Mouse (Mus musculus) midbrain, embryonic 14.5 days (tissue): ENCODE measurements around the gene AI661453. TPM values are rescaled to one million over a fixed set of nuclear protein-coding genes. Genes with fewer than 3 reads are reported as not detected.

Experiments used
- ATAC-seq: fragments of 200-750 bp; cut with Nextera tagmentation; 2 replicates; pipeline ENCODE4 v1.8.0; 2017; ENCODE audit warnings: moderate number of reproducible peaks, moderate library complexity; ENCODE audit not compliant: low FRiP score, low TSS enrichment
- DNase-seq: peaks from one replicate; pipeline ENCODE4 v3.0.0-alpha.2; 2015
- H3K27ac ChIP-seq: fragments of 300-500 bp; sonication (generic); replicated peaks from 2 replicates; pipeline ENCODE4 v1.5.1; 2014; ENCODE audit warnings: mild to moderate bottlenecking, low read depth, low read length, moderate library complexity
- H3K27me3 ChIP-seq: fragments of 300-500 bp; sonication (generic); 2 replicates; pipeline ENCODE4 v1.6.1; 2014; ENCODE audit warnings: low read length, control low read depth, mixed read lengths; ENCODE audit not compliant: control insufficient read depth, insufficient read depth
- H3K36me3 ChIP-seq: fragments of 300-500 bp; sonication (generic); 2 replicates; pipeline ENCODE4 v1.6.1; 2014; ENCODE audit warnings: low read length, control low read depth; ENCODE audit not compliant: control insufficient read depth, insufficient read depth
- H3K4me1 ChIP-seq: fragments of 300-500 bp; sonication (generic); 2 replicates; pipeline ENCODE4 v1.6.1; 2014; ENCODE audit warnings: mild to moderate bottlenecking, antibody characterized with exemption, low read length, control low read depth; ENCODE audit not compliant: control insufficient read depth, insufficient read depth
- H3K4me2 ChIP-seq: fragments of 300-500 bp; sonication (generic); 2 replicates; pipeline ENCODE4 v1.6.1; 2014; ENCODE audit warnings: mild to moderate bottlenecking, low read length, moderate library complexity
- H3K4me3 ChIP-seq: fragments of 300-500 bp; sonication (generic); replicated peaks from 2 replicates; pipeline ENCODE4 v1.5.1; 2014; ENCODE audit warnings: low read depth, low read length
- H3K9ac ChIP-seq: fragments of 300-500 bp; sonication (generic); replicated peaks from 2 replicates; pipeline ENCODE4 v1.6.1; 2014; ENCODE audit warnings: mild to moderate bottlenecking, low read length, moderate library complexity
- H3K9me3 ChIP-seq: fragments of 300-500 bp; sonication (generic); 2 replicates; pipeline ENCODE4 v1.6.1; 2016; ENCODE audit warnings: low read length, control low read depth, mixed read lengths; ENCODE audit not compliant: control insufficient read depth
- WGBS: fragments of 180-500 bp; shearing (Covaris S2); extraction: QIAGEN DNeasy Blood & Tissue Kit; methylation state at CpG from one replicate; pipeline ENCODE4 v1.1.7; 2014; 5-methylcytosine and 5-hydroxymethylcytosine counted together
- polyA plus RNA-seq: library from polyadenylated mRNA; unstranded; fragments of >200 nt; fragmentation: Nextera tagmentation; extraction: Ambion mirVana; gene quantifications from 2 replicates; pipeline ENCODE4 v1.2.1, GENCODE M21; 2014

The AI661453 gene
- polyA plus RNA-seq, 1 experiment from 2014 or later: 0.05 TPM

DNA sequence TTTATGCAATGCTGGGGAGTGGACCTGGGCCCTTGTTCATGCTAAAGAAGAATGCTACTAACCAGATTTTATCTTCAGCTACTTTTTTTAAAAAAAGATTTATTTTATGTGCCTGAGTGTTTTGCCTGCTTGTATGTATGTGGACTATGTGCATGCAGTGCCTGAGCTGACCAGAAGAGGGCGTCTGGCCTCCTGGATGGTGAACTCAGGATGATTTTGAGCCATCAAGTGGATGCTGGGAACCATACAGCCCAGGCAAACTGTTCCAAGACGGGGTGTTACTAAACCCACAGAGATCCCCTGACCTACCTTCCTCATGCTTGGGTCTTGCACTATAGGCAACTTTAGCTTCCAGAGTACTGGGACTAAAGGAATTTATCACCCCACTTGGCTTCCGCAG is 39.3 kb downstream of the AI661453 start:
- Histone ChIP-seq H3K27me3 (no peaks in the 10 kb centered on the region), H3K36me3 (no peaks in the 10 kb centered on the region), H3K9ac (no peak overlapping the region), H3K9me3 (no peaks in the 10 kb centered on the region), H3K4me2 (no peak overlapping the region), H3K4me1 (no peaks in the 10 kb centered on the region), H3K4me3 (no peak overlapping the region), H3K27ac (no peak overlapping the region)
- DNase-seq: no peak
- no peak for ATAC-seq
- 63% methylated on average over 3 of the region's 3 CpGs for WGBS

DNA sequence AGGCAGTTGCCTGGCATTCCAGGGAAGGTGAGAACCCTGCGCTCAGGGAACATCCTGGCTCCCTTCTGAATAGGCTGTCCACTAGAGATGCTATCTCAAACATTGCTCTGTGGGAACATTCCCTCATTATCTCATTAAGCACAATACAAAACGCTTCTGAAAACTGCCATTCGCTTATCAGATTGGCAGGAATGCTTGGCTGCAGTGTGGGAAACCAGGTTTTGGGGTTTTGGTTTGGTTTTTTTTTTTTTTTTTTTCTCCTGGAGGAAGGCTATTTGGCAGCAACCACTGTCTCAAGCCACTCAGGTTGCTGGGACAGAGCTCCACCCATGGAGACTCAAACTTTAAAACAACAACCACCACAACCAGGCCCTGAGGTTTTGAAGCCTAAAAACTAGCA is 43.5 kb downstream of the AI661453 start:
- 79% methylated on average over 3 of the region's 3 CpGs for WGBS
- no peak for ATAC-seq

DNA sequence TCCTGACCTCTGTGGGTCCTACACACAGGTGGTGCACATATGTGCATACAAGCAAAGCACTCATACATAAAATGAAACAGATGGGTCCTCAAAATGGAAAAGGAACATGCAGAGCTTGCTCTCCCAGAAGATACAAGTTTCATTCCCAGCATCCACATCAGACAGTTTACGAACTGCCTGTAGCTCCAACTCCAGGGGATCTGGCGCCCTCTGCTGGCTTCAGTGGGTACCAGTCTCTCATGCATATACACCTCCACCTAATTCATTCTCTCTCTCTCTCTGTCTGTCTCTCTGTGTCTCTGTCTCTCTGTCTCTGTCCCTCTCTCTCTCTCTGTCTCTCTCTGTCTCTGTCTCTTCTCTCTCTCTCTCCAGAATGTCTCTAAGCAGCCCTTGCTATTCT is 46.0 kb downstream of the AI661453 start:
- H3K9ac ChIP-seq: no peak overlapping the region
- H3K9me3 ChIP-seq: no peaks in the 10 kb centered on the region
- no peaks in the 10 kb centered on the region for H3K27me3 ChIP-seq
- H3K4me2 ChIP-seq: no peak overlapping the region
- no peaks in the 10 kb centered on the region for H3K4me1 ChIP-seq
- ATAC-seq (no peak), DNase-seq (peak; percentile 73)
- WGBS: 34% methylated on average over 2 of the region's 2 CpGs
- no peaks in the 10 kb centered on the region for H3K36me3 ChIP-seq
- H3K27ac ChIP-seq: no peak overlapping the region
- no peak overlapping the region for H3K4me3 ChIP-seq

More for the DNA sequence above, 43.5 kb downstream of the AI661453 start:
- Histone ChIP-seq H3K27ac (no peak overlapping the region), H3K4me1 (no peaks in the 10 kb centered on the region), H3K27me3 (no peaks in the 10 kb centered on the region), H3K36me3 (no peaks in the 10 kb centered on the region), H3K4me3 (no peak overlapping the region), H3K9me3 (no peaks in the 10 kb centered on the region), H3K9ac (no peak overlapping the region), H3K4me2 (no peak overlapping the region)
- no peak for DNase-seq

DNA sequence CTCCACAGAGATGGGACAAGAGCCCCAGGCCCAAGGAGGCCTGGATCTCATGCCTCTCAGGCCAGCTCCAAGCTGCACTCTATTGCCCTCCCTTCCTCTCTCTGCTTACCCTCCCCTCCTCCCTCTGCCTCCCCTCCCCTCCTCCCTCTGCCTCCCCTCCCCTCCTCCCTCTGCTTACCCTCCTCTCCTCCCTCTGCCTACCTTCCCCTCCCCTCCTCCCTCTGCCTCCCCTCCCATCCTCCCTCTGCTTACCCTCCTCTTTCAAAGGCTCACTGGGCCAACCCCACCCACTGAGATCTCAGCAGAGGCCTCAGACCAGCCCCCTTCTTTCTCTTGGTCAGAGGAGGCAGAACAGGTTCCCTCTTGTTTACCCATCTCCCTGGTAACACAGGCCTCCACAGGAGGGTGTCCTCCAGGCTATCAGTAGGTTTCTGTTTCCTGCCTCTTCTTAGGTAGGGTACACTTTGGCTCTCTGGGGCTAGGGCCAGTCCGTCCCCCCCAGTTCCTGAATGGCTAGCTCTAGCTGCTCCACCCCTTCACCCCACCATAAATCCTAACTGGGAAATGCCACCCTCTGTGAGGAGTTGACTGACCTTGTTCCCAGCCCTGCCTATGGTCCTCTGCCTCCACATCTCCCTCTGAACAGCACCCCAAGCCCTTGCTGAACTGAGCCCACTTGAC is 48.0 kb downstream of the AI661453 start:
- ATAC-seq (no peak), DNase-seq (no peak)
- no peak overlapping the region for H3K4me3 ChIP-seq
- H3K9me3 ChIP-seq: no peaks in the 10 kb centered on the region
- H3K4me2 ChIP-seq: no peak overlapping the region
- no peaks in the 10 kb centered on the region for H3K4me1 ChIP-seq
- no peaks in the 10 kb centered on the region for H3K27me3 ChIP-seq
- whole genome bisulfite sequencing: 30% methylated on average over 1 of the region's 1 CpGs
- peaks cover 11% of the 10 kb centered on the region for H3K36me3 ChIP-seq
- H3K9ac ChIP-seq: no peak overlapping the region
- H3K27ac ChIP-seq: no peak overlapping the region

DNA sequence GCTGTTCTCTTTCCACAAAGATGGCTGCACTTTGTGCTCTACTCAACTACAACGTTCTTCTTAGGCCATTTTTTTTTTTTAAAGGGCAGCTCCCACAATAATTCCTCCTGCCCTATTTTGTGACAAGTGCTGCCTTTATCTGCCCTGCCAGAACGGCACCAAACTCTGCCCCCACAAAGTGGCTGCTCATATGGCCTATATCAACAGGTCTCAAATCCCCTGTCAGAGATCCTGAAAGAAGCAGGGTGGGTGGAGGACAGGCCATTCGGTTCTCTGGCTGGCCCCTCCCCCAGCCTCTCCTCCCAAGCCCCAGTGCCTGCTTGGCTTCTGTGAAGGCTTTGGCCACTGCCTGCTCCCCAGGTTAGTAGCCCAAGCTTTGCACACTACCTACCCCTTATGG is 48.6 kb downstream of the AI661453 start:
- Histone ChIP-seq H3K4me1 (no peaks in the 10 kb centered on the region), H3K27ac (no peak overlapping the region), H3K27me3 (no peaks in the 10 kb centered on the region), H3K4me2 (no peak overlapping the region), H3K9me3 (no peaks in the 10 kb centered on the region), H3K4me3 (no peak overlapping the region), H3K9ac (no peak overlapping the region), H3K36me3 (peaks cover 17% of the 10 kb centered on the region)
- no peak for DNase-seq
- WGBS: 14% methylated on average over 3 of the region's 3 CpGs
- ATAC-seq: no peak

DNA sequence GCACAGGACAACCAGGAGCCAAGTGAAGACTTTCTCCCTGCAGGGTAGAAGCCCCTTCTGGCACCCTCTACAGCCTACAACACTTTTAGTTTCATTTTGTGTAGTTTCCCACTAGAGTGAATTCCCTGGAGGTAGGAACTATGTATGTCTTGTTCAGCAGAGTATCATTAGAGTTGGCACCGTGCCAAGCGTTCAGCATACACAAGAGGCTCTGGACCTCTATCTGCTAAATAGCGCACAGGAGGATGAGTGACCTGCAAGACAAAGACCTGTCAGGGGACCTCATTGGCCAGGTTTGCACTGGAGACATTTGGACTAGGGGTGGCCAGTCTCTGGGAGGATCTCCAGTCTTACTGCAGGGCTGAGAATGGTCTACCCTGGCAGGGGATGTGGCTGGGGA is 49.4 kb downstream of the AI661453 start:
- H3K36me3 ChIP-seq: peaks cover 24% of the 10 kb centered on the region
- no peak overlapping the region for H3K9ac ChIP-seq
- ATAC-seq (no peak), DNase-seq (peak; percentile 51)
- no peaks in the 10 kb centered on the region for H3K27me3 ChIP-seq
- H3K4me2 ChIP-seq: no peak overlapping the region
- 90% methylated on average over 3 of the region's 3 CpGs for WGBS
- H3K4me1 ChIP-seq: no peaks in the 10 kb centered on the region
- H3K27ac ChIP-seq: no peak overlapping the region
- no peak overlapping the region for H3K4me3 ChIP-seq
- no peaks in the 10 kb centered on the region for H3K9me3 ChIP-seq

DNA sequence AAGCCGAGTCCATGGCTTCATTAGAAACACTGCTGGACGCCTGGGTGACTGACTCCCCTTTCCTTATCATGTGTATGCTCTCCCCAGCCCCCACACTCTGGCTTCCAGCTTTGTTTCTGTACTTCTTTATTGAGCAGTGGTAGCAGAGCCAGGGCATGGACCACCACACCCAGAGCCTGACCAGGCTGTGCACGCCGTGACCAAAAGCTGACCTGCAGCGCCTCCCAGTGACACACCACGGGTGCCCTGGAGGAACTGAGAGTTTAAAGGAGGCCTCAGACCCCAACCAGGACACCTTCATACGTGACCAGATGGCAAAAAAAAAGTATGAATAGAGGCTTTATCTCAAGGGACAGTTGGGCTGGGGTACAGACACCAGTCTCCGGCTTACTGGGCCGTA is 54.4 kb downstream of the AI661453 start:
- no peaks in the 10 kb centered on the region for H3K27me3 ChIP-seq
- H3K9ac ChIP-seq: no peak overlapping the region
- no peaks in the 10 kb centered on the region for H3K9me3 ChIP-seq
- H3K4me1 ChIP-seq: no peaks in the 10 kb centered on the region
- DNase-seq: no peak
- H3K4me3 ChIP-seq: no peak overlapping the region
- peaks cover 72% of the 10 kb centered on the region for H3K36me3 ChIP-seq
- ATAC-seq: no peak
- no peak overlapping the region for H3K27ac ChIP-seq
- H3K4me2 ChIP-seq: no peak overlapping the region
- 86% methylated on average over 9 of the region's 9 CpGs for WGBS

DNA sequence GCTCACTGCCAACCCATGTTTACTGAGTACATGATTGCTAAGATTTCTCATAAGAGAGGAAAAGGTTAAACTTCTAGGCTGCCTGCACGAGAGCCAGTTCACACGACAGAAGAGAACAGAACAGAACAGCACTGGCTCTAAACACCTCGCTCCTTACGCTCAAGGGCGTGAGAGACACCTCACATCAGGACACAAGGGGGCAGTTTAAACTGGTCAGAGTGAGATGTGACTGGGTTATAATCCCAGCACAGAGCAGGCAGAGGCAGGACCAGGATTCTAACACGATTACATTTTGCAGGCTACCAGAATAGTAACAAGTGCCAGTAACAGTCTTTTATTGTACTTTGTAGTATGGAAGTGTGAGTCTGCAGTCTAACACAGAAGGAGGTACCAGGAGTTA is 56.3 kb downstream of the AI661453 start:
- Histone ChIP-seq H3K27ac (no peak overlapping the region), H3K27me3 (no peaks in the 10 kb centered on the region), H3K9me3 (no peaks in the 10 kb centered on the region), H3K4me3 (no peak overlapping the region), H3K9ac (no peak overlapping the region), H3K4me1 (no peaks in the 10 kb centered on the region), H3K4me2 (no peak overlapping the region), H3K36me3 (peaks cover 89% of the 10 kb centered on the region)
- ATAC-seq (no peak), DNase-seq (no peak)
- WGBS: 87% methylated on average over 6 of the region's 6 CpGs

DNA sequence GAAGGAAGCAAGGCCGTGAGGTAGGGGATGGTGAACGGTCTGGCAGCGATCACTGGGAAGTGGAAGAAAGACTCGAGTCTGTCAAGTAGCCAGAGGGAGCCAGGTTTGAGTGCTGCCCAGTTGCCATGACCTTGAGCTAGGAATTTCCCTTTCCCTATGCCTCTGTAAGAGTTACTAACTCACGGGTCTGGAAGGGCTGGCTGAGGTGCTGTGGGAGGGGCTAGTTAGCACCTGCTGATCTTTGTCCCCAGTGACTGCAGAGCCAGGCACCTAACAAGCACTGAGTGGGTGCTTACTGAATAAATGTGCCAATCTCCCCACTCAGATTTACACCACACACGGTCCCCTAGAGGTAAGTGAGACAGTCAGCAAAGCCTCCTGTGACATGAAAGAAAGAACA is 57.2 kb downstream of the AI661453 start:
- 90% methylated on average over 6 of the region's 6 CpGs for WGBS
- no peak for DNase-seq
- H3K27ac ChIP-seq: no peak overlapping the region
- H3K4me3 ChIP-seq: no peak overlapping the region
- no peak overlapping the region for H3K4me2 ChIP-seq
- no peaks in the 10 kb centered on the region for H3K4me1 ChIP-seq
- H3K27me3 ChIP-seq: no peaks in the 10 kb centered on the region
- no peak for ATAC-seq
- peaks cover 92% of the 10 kb centered on the region for H3K36me3 ChIP-seq
- H3K9me3 ChIP-seq: no peaks in the 10 kb centered on the region
- no peak overlapping the region for H3K9ac ChIP-seq
